Mouse (Mus musculus) heart, adult 11 months (tissue): ENCODE measurements around the gene Dhrs7c.

ENCODE experiments used
- DNase-seq: peaks from one replicate; pipeline ENCODE4 v3.0.0; 2022

Dhrs7c gene

DNA sequence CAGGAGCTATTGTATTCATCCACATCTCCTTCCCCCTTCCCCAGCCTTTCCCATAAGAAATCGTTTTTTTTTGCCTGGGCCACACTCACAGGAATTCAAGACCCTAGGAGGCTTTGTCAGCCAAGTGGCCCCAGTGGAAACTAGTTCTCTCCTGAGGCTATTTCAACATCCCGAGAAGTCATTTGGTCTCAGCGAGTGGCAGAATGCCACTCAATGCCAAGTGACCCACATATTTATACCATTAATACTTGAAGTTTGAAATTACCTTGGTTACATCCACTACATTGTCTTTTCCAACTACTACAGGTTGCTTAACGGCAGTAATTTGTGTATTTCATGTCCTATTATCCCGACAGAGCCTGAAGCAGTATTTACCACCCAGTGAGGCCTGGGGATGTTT, 53.8 kb downstream of the Dhrs7c start:
- DNase-seq = peak; percentile 19

DNA sequence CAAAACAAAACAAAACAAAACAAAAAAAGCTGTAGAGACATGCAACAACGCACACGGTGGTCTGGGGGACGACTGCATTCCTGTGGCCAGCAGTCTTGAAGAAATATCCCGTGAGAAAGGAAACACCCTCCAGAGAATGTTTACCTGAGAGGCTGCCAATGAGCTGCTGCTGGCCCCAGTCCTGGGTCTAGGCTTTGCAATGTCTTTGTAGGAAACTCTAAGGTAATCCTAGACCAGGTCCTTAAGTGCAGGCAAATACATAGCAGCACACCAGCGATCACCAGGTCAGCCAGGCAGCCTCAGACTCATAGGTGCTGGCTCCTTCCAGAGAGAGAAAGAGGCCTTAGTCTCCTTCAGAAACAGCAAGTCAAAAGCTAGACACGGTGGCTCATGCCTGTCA, 56.0 kb downstream of the Dhrs7c start:
- DNase-seq = peak; percentile 65

DNA sequence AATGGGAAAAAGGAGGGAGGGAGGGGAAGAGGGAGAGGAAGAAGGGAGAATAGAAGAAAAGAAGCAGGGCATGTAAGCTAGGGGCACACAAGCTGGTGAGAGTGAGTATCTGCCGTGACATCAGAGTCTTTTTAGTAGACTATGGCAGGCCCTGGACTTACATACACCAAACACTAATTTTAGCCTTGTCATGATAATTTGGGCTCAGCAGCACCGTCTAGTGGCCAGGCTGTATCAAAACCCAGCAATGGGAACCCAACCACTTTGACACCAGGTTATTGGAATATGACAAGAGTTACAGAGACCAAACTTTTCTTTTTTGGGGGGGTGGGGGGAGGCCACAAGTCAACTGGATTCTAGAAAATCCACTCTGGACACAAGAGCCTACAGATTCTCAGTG, 57.0 kb downstream of the Dhrs7c start:
- DNase-seq = peak; percentile 75

DNA sequence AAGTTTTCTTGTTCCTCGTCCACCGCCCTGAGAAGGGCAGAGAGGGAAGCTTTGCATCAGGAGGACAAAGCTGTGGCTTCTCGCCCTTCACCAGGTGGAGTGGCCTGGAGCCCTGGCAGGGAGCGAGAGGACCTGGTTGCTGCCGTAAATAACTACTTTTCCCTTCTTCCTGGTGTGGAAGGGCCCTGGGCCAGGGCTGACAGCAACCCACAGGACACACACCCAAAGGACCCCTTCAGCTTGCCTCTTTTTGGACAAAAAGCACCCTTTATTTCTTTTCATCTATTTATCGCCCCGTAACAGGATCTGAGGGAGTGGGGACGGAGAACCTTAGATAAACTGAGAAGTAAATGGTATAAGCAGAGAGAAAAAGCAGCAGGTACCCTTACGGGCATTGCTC, 60.5 kb downstream of the Dhrs7c start:
- DNase-seq = peak; percentile 76

DNA sequence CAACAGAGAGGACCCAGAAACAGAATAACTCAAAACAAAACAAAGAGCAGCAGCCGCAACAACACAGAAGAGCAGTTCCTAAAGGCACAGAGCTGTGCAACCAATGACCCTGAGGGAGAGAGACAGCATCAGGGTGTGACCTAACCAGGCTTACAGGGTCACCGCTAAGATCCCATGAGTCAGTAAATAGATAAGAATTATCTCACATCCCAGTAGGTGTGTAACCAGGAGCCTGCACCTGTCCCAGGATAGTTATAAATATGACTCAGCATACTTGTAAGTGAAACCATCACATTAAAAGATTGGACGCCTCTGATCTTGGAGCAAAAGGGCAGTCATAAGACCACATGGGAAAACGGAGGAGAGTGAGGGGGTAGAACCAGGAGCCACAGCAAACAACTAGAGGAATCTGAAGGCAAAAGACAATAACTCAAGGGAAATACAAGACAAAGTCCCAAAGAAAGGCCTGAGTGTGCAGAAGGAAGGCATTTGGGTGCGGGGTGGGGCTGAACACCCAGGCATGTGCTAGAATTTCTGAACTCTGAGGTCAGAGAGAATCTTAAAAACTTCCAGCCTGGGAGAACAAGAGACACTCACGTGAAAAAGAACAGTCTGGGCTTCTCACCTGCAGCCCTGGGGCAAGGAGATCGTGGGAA, 62.9 kb downstream of the Dhrs7c start:
- DNase-seq = peak; percentile 71

DNA sequence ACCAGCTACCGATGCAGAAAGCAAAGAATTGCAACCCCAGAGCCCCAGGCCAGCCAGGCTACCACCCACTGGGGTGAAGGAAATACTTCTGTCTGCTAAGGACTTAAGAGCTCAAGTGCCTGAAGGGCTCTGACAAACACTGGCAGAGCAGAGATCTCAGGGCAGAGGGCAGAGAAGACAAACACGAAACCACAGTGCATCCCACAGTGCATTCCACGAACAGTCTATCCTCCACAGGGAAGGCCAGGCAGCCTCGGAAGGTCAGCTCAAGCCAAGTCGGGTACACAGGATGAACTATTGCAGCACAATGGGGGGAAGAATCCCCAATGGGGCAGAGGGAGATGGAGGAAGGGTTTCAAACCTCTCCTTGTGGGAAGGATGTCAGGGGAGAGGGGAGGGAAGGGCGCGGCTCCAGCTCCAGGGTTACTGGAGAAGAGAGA, 63.4 kb downstream of the Dhrs7c start:
- peak; percentile 82 for DNase-seq

DNA sequence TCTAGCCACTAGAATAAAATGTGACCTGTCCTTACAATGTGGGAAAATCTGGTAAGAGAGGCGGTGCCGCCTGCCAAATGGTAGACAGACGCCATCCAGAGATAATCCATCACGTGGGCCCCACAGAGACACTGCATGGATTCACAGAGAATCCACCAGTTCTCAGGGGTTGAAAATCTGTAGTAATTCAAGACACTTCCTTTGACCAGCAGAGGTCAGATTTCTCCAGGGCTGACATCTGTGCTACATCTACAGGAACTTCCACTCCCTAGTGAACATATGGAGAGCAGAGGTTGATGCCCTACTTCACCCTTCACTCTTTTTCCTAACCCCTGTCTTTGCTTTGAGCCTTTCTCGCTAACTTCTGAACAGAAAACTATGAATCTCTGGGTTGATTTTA, 67.1 kb downstream of the Dhrs7c start:
- DNase-seq = peak; percentile 59
